Mouse (Mus musculus) olfactory bulb, adult 2 months (tissue): Measurements from ENCODE around the gene 1700086D15Rik. TPM values are rescaled to one million over a fixed set of nuclear protein-coding genes. Genes with fewer than 3 reads are reported as not detected.
A peak's percentile ranks its signal among the peaks of the same experiment; 100 is the strongest.

Experiments used
- H3K27ac ChIP-seq: fragments of 200-500 bp; 2 replicates; pipeline ENCODE4 v1.5.1; 2012; ENCODE audit warnings: low read depth, low read length; ENCODE audit not compliant: insufficient read depth
- H3K4me1 ChIP-seq: fragments of 200-500 bp; 2 replicates; pipeline ENCODE4 v1.6.1; 2012; ENCODE audit warnings: low read length; ENCODE audit not compliant: control insufficient read depth, insufficient read depth
- H3K4me3 ChIP-seq: fragments of 200-500 bp; 2 replicates; pipeline ENCODE4 v1.5.1; 2012; ENCODE audit warnings: mild to moderate bottlenecking, low read depth, low read length, moderate library complexity; ENCODE audit not compliant: insufficient read depth
- CTCF ChIP-seq: fragments of 200-500 bp; IDR thresholded peaks from 2 replicates; pipeline ENCODE4 v1.5.1; 2012; ENCODE audit warnings: low read depth, mild to moderate bottlenecking, low read length, moderate library complexity; ENCODE audit not compliant: insufficient read depth
- POLR2A ChIP-seq: fragments of 200-500 bp; IDR thresholded peaks from 2 replicates; pipeline ENCODE4 v1.6.1; 2012; ENCODE audit warnings: mild to moderate bottlenecking, low read depth, low read length, moderate library complexity; ENCODE audit not compliant: insufficient read depth
- WGBS: fragments of 180-500 bp; shearing (Covaris S2); methylation state at CpG from one replicate; pipeline ENCODE4 v1.1.7; 2018; 5-methylcytosine and 5-hydroxymethylcytosine counted together
- polyA plus RNA-seq: library from polyadenylated mRNA; stranded (reverse); fragments of >200 nt; gene quantifications from 2 replicates; pipeline ENCODE4 v1.2.4, GENCODE M21; 2012; ENCODE audit warnings: low replicate concordance; ENCODE audit not compliant: missing spikeins, insufficient read depth, insufficient read length

The 1700086D15Rik gene
- polyA plus RNA-seq, 1 experiment = not detected

DNA sequence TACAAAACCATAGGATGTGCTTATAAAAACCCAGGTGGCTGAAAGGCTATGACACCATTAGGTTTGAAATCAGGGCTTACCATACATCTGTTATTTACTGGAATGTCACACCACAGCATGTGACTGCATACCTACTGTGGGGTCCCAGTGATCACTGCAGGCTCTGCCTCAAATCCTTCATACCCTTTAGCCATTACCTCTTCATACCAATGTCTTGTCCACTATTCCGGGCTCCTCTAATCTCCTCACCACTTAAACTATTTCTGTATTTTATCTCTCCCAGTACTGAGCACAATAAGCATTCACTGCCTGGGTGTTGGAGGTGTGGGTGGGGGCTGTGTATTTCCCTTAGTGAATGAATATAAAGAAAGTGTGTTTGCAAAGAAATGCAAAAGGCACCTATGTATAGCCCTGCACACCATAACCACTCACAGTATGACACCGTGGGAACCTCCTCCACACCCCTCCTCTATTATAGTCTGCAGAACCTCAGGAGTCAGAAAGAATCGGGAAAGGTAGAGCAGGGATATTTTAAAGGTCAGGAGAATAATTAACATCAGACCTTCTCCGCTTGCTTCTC lies 16.8 kb downstream of the 1700086D15Rik start:
- H3K27ac ChIP-seq = no peak overlapping the region
- WGBS = 79% methylated on average over 4 of the region's 4 CpGs
- TF ChIP-seq POLR2A (no peak), CTCF (no peak)
- H3K4me3 ChIP-seq = no peak overlapping the region
- no peaks in the 10 kb centered on the region for H3K4me1 ChIP-seq

- H3K4me3 ChIP-seq = no peak overlapping the region
- no peak for TF ChIP-seq POLR2A
- TF ChIP-seq CTCF = no peak
- 89% methylated on average over 3 of the region's 3 CpGs for WGBS
- peaks cover 2% of the 10 kb centered on the region; the same call in 1 of the 2 replicates for H3K4me1 ChIP-seq
- H3K27ac ChIP-seq = no peak overlapping the region
These were observed 20.7 kb downstream of the 1700086D15Rik start for GRCm38 (mm10) chr11:65139030-65139429.

GRCm38 (mm10) chr11:65137145-65137652 lies 22.5 kb downstream of the 1700086D15Rik start:
- Histone ChIP-seq H3K27ac (no peak overlapping the region), H3K4me3 (no peak overlapping the region), H3K4me1 (peaks cover 2% of the 10 kb centered on the region; the same call in 1 of the 2 replicates)
- 80% methylated on average over 2 of the region's 2 CpGs for WGBS
- TF ChIP-seq CTCF (no peak), POLR2A (no peak)

DNA sequence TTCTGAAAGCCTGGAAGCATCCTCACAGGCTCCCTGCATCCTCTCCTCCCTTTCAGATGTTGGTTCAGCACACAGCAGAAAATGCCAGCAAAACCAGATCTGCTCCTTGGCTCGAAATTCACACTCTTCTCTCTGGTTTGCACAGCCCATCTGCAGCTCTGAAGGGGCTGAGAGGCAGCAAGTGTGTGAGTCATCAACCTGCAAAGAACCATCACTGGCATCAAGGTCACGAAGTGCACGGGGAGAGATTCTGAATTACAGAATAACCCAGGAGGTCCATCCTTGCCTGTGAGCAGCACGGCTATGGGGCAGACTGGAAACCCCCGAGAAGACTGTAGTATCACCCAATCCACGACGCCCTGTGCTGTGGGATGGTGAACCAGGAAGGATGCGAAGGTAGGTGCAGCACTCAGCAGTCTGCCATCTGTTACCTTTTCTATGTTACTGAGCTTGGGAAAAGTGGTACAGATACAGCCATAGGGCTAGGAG lies 24.4 kb downstream of the 1700086D15Rik start:
- 80% methylated on average over 8 of the region's 8 CpGs for WGBS
- no peak overlapping the region for H3K27ac ChIP-seq
- H3K4me3 ChIP-seq = no peak overlapping the region
- peaks cover 2% of the 10 kb centered on the region; the same call in 1 of the 2 replicates for H3K4me1 ChIP-seq
- TF ChIP-seq POLR2A (no peak), CTCF (no peak)

DNA sequence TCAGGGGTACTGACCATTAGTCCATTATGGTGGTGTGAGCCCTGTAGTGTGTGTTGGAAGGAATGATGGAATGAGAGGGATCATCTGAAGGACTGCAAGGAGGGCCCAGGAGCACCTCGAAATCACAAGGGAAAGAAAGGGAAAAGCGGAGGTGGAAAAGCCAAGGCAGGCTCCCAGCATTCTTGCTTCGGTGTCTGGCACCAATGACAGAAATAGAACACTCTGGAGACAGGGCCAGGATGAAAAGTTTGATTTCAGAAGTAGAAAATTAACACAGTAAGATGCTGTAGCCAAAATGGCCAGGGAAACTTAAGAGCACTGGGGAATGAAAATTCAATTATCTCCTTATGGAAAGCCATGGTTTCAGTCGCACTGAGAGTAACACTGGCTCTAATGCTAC lies 26.0 kb downstream of the 1700086D15Rik start:
- H3K4me1 ChIP-seq = peaks cover 2% of the 10 kb centered on the region; the same call in 1 of the 2 replicates
- H3K27ac ChIP-seq = no peak overlapping the region
- no peak overlapping the region for H3K4me3 ChIP-seq
- 87% methylated on average over 4 of the region's 4 CpGs for WGBS
- TF ChIP-seq CTCF = no peak
- no peak for TF ChIP-seq POLR2A

GRCm38 (mm10) chr11:65129110-65129509 lies 30.6 kb downstream of the 1700086D15Rik start:
- TF ChIP-seq POLR2A (no peak), CTCF (no peak)
- H3K4me1 ChIP-seq = peaks cover 7% of the 10 kb centered on the region
- no peak overlapping the region for H3K27ac ChIP-seq
- no peak overlapping the region for H3K4me3 ChIP-seq
- 82% methylated on average over 4 of the region's 4 CpGs for WGBS

GRCm38 (mm10) chr11:65128666-65129065 lies 31.0 kb downstream of the 1700086D15Rik start:
- no peak overlapping the region for H3K27ac ChIP-seq
- H3K4me3 ChIP-seq = no peak overlapping the region
- H3K4me1 ChIP-seq = peaks cover 7% of the 10 kb centered on the region
- WGBS = 52% methylated on average over 4 of the region's 4 CpGs
- TF ChIP-seq CTCF (no peak), POLR2A (no peak)

- TF ChIP-seq CTCF (no peak), POLR2A (no peak)
- WGBS = 81% methylated on average over 9 of the region's 9 CpGs
- H3K27ac ChIP-seq = no peak overlapping the region
These were observed 33.1 kb downstream of the 1700086D15Rik start for GRCm38 (mm10) chr11:65126566-65126965.

GRCm38 (mm10) chr11:65124913-65125418 lies 34.7 kb downstream of the 1700086D15Rik start:
- WGBS = 33% methylated on average over 8 of the region's 8 CpGs
- Histone ChIP-seq H3K27ac (0 out of 2 replicates have a peak overlapping the region, but pooled peaks have one; percentile 12), H3K4me1 (peaks cover 7% of the 10 kb centered on the region), H3K4me3 (no peak overlapping the region)
- TF ChIP-seq CTCF = no peak
- TF ChIP-seq POLR2A = no peak

More at GRCm38 (mm10) chr11:65126566-65126965, 33.1 kb downstream of the 1700086D15Rik start:
- H3K4me3 ChIP-seq = no peak overlapping the region
- peaks cover 7% of the 10 kb centered on the region for H3K4me1 ChIP-seq
